19 mouse cellular contexts compared by ENCODE assay signal in genomic region chr16:56670941-56671340, GRCm38 (mm10). TPM values are rescaled to one million over a fixed set of nuclear protein-coding genes. Genes with fewer than 3 reads are reported as not detected.
DNase-seq lines count a peak whose midpoint lies in the region; ATAC-seq lines count a peak whose summit lies in the region.
"Had no signal": no experiment of that assay in that cellular context is flagged by ENCODE, and none has a peak within 500 bp of the region (broad histone marks: within the 10 kb centered on the region; RNA-seq: fewer than 3 reads in every experiment).

No protein-coding gene starts in this region.

- peak; percentile 55 for DNase-seq in gastrocnemius, adult 18-20 months (ENCODE audit: low spot score)
- DNase-seq in gastrocnemius, postnatal 4 days (ENCODE audit: low spot score in 2 of 2) = no peak
- peak; percentile 14 to 28 for DNase-seq in lung, adult 18-20 months
- DNase-seq in lung, postnatal 14 days = no peak
- peak; percentile 42 to 54 for DNase-seq in gastrocnemius, adult 8-10 months (ENCODE audit: low spot score in 2 of 2)
- DNase-seq in lung, postnatal 10 days = peak; percentile 25
- no peak for DNase-seq in thymus, postnatal 4 days
- DNase-seq: B cell, adult 2 months; cerebellum, adult 2 months; cerebellum, postnatal 25 days; forebrain, postnatal 0 days; heart, postnatal 10 days; kidney, postnatal 25 days; retina, postnatal 1 day; thymus, postnatal 14 days had no signal

- ATAC-seq in monocyte, adult 5-6 weeks (replicated peaks; ENCODE audit: insufficient number of reproducible peaks, low FRiP score, low TSS enrichment, poor library complexity, severe bottlenecking) = no peak
- ATAC-seq: forebrain, postnatal 0 days; hindbrain, postnatal 0 days; intestine, embryonic 16.5 days; midbrain, embryonic 15.5 days had no signal

RNA-seq across cellular contexts. Expression of gene Tfg, which starts 46.3 kb away (rescaled TPM):
- total RNA-seq in gastrocnemius, adult 18-20 months (2021) = 10 to 100 TPM; 41.1 to 41.5 TPM
- total RNA-seq in gastrocnemius, postnatal 4 days (2021) = 10 to 100 TPM; 62.4 to 70.4 TPM
- total RNA-seq in gastrocnemius, adult 8-10 months (2022) = 10 to 100 TPM; 39.4 to 49.2 (median 40.6) TPM
- 24.6 to 34.5 TPM (median 31.7 TPM) in 3 replicates for total RNA-seq in monocyte, adult 5-6 weeks (2017)

Comparison
In these comparisons a context has a peak if more than half of its experiments do, and no peak if none do; other contexts are left out.
1. DNase-seq: peak in gastrocnemius, adult 18-20 months (single experiment), lung, adult 18-20 months (2 of 2), gastrocnemius, adult 8-10 months (2 of 2) and lung, postnatal 10 days (single experiment); none in gastrocnemius, postnatal 4 days (0 of 2), lung, postnatal 14 days (single experiment) and thymus, postnatal 4 days (single experiment).